Mouse (Mus musculus) CH12F3 (cell line): Measurements from ENCODE around the gene Idi2.
"Not testable (repeated sequence)": the region's sequence is repeated elsewhere in the genome, so short reads cannot be mapped to it uniquely, and the experiment has no call there.

Experiments
- in situ Hi-C: fragments of 300-500 bp; cut with MboI; formaldehyde crosslinking; loops from 2 replicates; pipeline ENCODE4 v1.14.3; 2020; ENCODE audit warnings: low sequenced_read_pairs

Idi2 gene

DNA sequence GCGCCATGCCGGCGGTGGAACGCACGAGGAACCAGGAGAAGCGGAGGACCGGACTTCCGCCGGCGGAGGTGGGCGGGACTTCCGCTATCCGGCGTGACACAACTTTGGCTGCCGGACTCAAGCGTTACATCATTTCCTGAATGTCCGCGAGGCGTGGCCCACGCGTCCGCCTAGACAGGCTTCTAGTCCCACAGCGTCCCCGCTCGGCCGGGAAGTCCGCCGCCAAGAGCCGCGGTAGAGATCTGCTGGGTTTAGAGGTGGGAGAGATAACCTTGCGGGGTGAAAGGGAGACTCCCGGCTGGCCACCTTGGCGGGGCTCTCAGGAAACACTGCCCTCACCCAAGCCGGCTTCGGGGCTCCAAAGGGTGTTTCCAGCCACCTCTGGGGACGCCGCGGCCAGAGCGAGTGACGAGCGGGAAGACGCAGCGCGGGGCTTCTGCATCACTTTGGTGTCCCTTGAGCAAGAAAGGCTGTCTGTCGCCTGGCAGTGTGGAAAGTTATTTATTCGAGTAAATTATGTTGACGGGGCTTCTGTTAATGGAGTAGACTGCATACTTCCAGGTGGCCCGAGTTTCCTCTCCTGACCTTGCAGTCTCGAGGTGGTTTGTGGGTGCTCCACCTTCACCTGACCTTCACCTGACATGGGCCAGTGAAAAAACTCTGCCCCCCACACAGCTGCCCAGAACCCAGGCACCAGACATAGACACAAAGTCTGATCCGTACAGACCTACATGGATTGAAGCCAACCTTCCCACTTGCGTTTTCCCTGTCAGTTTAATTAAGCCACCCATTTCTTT lies 43.5 kb downstream of the Idi2 start, which contains the start of gene Gtpbp4:
TSS of gene Gtpbp4 (minus strand) at position 94 of the 797 bp plus-strand sequence.
- in situ Hi-C loops, result no loop called here

DNA sequence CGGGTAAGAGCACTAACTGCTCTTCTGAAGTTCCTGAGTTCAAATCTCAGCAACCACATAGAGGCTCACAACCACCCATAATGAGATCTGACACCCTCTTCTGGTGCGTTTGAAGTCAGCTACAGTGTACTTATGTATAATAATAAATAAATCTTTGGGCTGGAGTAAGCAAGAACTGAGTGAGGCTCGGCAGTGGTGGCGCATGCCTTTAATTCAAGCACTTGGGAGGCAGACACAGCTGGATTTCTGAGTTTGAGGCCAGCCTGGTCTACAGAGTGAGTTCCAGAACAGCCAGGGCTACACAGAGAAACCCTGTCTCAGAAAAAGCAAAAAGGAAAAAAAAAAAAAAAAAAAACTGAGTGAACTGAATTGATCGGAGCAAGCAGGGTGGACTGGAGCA lies 44.6 kb downstream of the Idi2 start:
- in situ Hi-C loops, result not testable (repeated sequence)

DNA sequence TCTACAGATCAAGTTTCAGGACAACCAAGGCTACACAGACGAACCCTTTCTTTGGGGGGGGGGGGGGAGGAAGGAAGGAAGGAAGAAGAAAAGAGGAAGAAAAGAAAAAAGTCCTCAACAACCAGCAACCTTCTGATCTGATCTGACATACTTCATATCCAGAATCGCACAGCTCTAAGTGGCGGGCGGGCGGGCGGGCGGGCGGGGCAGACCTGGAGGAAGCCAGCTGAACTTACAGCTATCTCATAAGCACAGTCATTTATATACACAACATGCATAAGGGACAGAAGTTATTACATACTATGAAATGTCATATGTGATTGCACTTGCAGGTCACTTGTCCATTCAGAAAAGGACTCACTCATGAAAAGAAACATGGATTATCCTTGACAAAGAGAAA lies 46.8 kb downstream of the Idi2 start:
- in situ Hi-C loops, result no loop called here

DNA sequence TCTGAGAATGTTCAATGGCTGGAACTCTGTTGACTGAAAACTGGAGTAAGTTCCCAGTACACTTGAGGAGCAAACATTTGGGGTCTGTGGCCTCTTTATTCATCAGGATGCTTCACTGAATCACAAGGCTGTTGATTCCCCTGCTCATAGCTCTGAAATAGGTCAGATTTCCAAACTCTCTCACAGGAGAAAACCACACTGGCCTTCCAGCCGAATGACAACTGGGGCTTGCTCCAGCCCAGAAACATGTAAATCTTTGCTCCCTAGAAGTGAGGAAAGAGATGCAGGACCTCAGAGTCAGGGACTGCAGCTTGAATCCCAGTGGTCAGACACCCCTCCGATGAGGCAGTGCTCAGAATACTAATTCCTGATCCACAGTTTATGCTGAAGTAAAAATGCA lies 50.6 kb downstream of the Idi2 start:
- in situ Hi-C loops, result no loop called here
